Mouse (Mus musculus) induced T-regulatory cell, adult 2 months (primary cell): Measurements from ENCODE around the gene Hist1h2ao.
"Not testable (repeated sequence)": the region's sequence is repeated elsewhere in the genome, so short reads cannot be mapped to it uniquely, and the experiment has no call there.

Source experiments
- DNase-seq: peaks from one replicate; pipeline ENCODE4 v3.0.0-alpha.2; 2012; ENCODE audit warnings: low read depth

The Hist1h2ao gene

GRCm38 (mm10) chr13:21810073-21810472 is at the start of gene Hist1h2ao, which contains the start of gene Hist1h2bq:
TSS of gene Hist1h2ao (plus strand) at chr13:21810465.
TSS of gene Hist1h2bq (minus strand) at chr13:21810197.
- DNase-seq = not testable (repeated sequence)

GRCm38 (mm10) chr13:21778814-21779766 is 31.2 kb upstream of the Hist1h2ao start:
- peak; percentile 95 for DNase-seq

GRCm38 (mm10) chr13:21779767-21780731 is 30.2 kb upstream of the Hist1h2ao start, which contains the start of gene Hist1h1b:
TSS of gene Hist1h1b (minus strand) at chr13:21780625.
- peak; percentile 83 for DNase-seq

GRCm38 (mm10) chr13:21781021-21781555 is 29.2 kb upstream of the Hist1h2ao start:
- DNase-seq = no peak

- peak; percentile 30 for DNase-seq
Measured at GRCm38 (mm10) chr13:21781639-21782038, 28.6 kb upstream of the Hist1h2ao start.

GRCm38 (mm10) chr13:21782361-21783254 is 27.7 kb upstream of the Hist1h2ao start:
- DNase-seq = peak; percentile 73

- peak; percentile 94 for DNase-seq
Measured at GRCm38 (mm10) chr13:21783255-21783617, 27.0 kb upstream of the Hist1h2ao start, which contains the start of gene Hist1h3i. TSS of gene Hist1h3i (minus strand) at chr13:21783370.

- peak; percentile 87 for DNase-seq
Measured at GRCm38 (mm10) chr13:21783734-21784161, 26.5 kb upstream of the Hist1h2ao start.

GRCm38 (mm10) chr13:21784311-21784710 is 26.0 kb upstream of the Hist1h2ao start:
- no peak for DNase-seq

- peak; percentile 63 for DNase-seq
Measured at GRCm38 (mm10) chr13:21786189-21786898, 23.9 kb upstream of the Hist1h2ao start.

- peak; percentile 97 for DNase-seq
Measured at GRCm38 (mm10) chr13:21786899-21787629, 23.2 kb upstream of the Hist1h2ao start, which contains the start of the genes Hist1h2an and Hist1h2bp. TSS of gene Hist1h2an (minus strand) at chr13:21787218. TSS of gene Hist1h2bp (plus strand) at chr13:21787461.

- DNase-seq = peak; percentile 58
Measured at GRCm38 (mm10) chr13:21787760-21788593, 22.3 kb upstream of the Hist1h2ao start.

GRCm38 (mm10) chr13:21789925-21790324 is 20.3 kb upstream of the Hist1h2ao start:
- no peak for DNase-seq

- DNase-seq = no peak
Measured at GRCm38 (mm10) chr13:21790601-21791283, 19.5 kb upstream of the Hist1h2ao start.

- no peak for DNase-seq
Measured at GRCm38 (mm10) chr13:21795584-21795983, 14.7 kb upstream of the Hist1h2ao start.

GRCm38 (mm10) chr13:21797163-21797562 is 13.1 kb upstream of the Hist1h2ao start:
- not testable (repeated sequence) for DNase-seq

- DNase-seq = not testable (repeated sequence)
Measured at GRCm38 (mm10) chr13:21803058-21803457, 7.2 kb upstream of the Hist1h2ao start.

GRCm38 (mm10) chr13:21811074-21811473 is 809 bp downstream of the Hist1h2ao start:
- DNase-seq = not testable (repeated sequence)
